Mouse (Mus musculus) midbrain, postnatal 0 days (tissue): ENCODE results near the gene Ndufs5. TPM values are rescaled to one million over a fixed set of nuclear protein-coding genes. Genes with fewer than 3 reads are reported as not detected.

ENCODE experiments used
- ATAC-seq: fragments of 200-750 bp; cut with Nextera tagmentation; 2 replicates; pipeline ENCODE4 v1.8.0; 2017; ENCODE audit warnings: moderate number of reproducible peaks, mild to moderate bottlenecking, moderate TSS enrichment, moderate library complexity; ENCODE audit not compliant: low FRiP score
- DNase-seq: peaks from one replicate; pipeline ENCODE4 v3.0.0-alpha.2; 2015; ENCODE audit warnings: low spot score
- H3K27ac ChIP-seq: fragments of 300-500 bp; sonication (generic); 2 replicates; pipeline ENCODE4 v1.5.1; 2014; ENCODE audit warnings: low read depth, mild to moderate bottlenecking, low read length, mixed read lengths
- H3K27me3 ChIP-seq: fragments of 300-500 bp; sonication (generic); 2 replicates; pipeline ENCODE4 v1.6.1; 2014; ENCODE audit warnings: low read length, control low read depth, mixed read lengths; ENCODE audit not compliant: insufficient read depth
- H3K36me3 ChIP-seq: fragments of 300-500 bp; sonication (generic); 2 replicates; pipeline ENCODE4 v1.6.1; 2014; ENCODE audit warnings: low read length, control low read depth, mixed read lengths; ENCODE audit not compliant: insufficient read depth
- H3K4me1 ChIP-seq: fragments of 300-500 bp; sonication (generic); 2 replicates; pipeline ENCODE4 v1.6.1; 2014; ENCODE audit warnings: mild to moderate bottlenecking, control low read depth, antibody characterized with exemption, low read length, mixed read lengths; ENCODE audit not compliant: insufficient read depth
- H3K4me2 ChIP-seq: fragments of 300-500 bp; sonication (generic); 2 replicates; pipeline ENCODE4 v1.6.1; 2014; ENCODE audit warnings: low read depth, mild to moderate bottlenecking, low read length, mixed read lengths; ENCODE audit not compliant: poor library complexity, severe bottlenecking
- H3K4me3 ChIP-seq: fragments of 300-500 bp; sonication (generic); 2 replicates; pipeline ENCODE4 v1.5.1; 2014; ENCODE audit warnings: low read depth, mild to moderate bottlenecking, low read length, moderate library complexity
- H3K9ac ChIP-seq: fragments of 300-500 bp; sonication (generic); replicated peaks from 2 replicates; pipeline ENCODE4 v1.6.1; 2014; ENCODE audit warnings: mild to moderate bottlenecking, low read length, moderate library complexity, mixed read lengths; ENCODE audit not compliant: poor library complexity, severe bottlenecking
- H3K9me3 ChIP-seq: fragments of 300-500 bp; sonication (generic); 2 replicates; pipeline ENCODE4 v1.6.1; 2016; ENCODE audit warnings: low read length, control low read depth
- CTCF ChIP-seq: IDR thresholded peaks from 2 replicates; pipeline ENCODE4 v1.5.1; 2016; ENCODE audit warnings: antibody characterized with exemption, mild to moderate bottlenecking
- WGBS: fragments of 180-500 bp; shearing (Covaris S2); extraction: QIAGEN DNeasy Blood & Tissue Kit; methylation state at CpG from one replicate; pipeline ENCODE4 v1.1.7; 2014; 5-methylcytosine and 5-hydroxymethylcytosine counted together
- polyA plus RNA-seq: library from polyadenylated mRNA; unstranded; fragments of >200 nt; fragmentation: Nextera tagmentation; extraction: Ambion mirVana; gene quantifications from 2 replicates; pipeline ENCODE4 v1.2.1, GENCODE M21; 2015
- total RNA-seq: library from RNA; depleted of rRNA; stranded (reverse); fragments of >200 nt; gene quantifications from 2 replicates; pipeline ENCODE4 v1.2.3, GENCODE M21; 2014

Gene Ndufs5
- total and polyA plus RNA-seq, 2 experiments from 2014 or later = 141 to 588 TPM

DNA sequence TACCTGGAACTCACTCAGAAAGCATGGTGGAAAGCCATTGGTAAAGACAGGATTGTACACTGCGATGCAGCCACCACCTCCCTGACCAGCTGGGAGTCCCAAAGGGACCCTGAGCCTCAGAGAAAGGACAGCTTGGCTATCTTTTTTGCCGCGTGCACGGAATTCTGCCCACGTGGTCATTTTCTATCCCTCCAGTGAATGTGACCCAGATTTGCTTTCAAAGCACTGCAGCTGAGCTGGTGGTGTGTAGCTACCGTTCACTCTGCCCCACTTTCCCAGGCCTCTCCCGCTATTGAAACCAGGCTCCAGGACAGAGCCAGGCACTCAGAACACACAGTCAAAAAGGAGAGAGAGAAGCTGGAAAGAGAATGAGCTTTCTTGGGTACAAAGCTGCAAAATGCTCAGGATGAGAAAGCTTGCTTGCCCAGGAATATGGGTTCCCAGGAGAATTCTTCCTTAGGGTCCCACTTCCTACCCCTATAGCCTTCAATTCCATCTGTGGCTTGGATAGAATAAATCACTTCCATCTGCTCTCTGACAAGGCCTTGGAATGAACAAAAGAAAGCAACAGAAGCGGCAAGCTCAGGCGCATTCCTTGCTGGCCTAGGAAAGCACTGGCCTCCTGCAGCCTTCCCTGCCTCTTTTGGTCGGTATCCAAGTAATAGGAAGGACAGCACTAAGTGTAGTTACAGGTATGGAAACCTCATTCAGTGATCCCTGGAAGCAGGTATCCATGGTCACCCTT lies 40.8 kb downstream of the Ndufs5 start:
- Histone ChIP-seq H3K9ac (peak overlapping the region; percentile 24; the same call in 1 of the 2 replicates), H3K4me1 (0 out of 2 replicates have a peak, but pooled peaks cover 6% of the 10 kb centered on the region), H3K36me3 (peaks cover 10% of the 10 kb centered on the region), H3K4me3 (no peak overlapping the region), H3K27me3 (no peaks in the 10 kb centered on the region), H3K4me2 (0 out of 2 replicates have a peak overlapping the region, but pooled peaks have one; percentile 12), H3K9me3 (no peaks in the 10 kb centered on the region), H3K27ac (peak overlapping the region; percentile 79)
- peak; percentile 75 for DNase-seq
- WGBS = 16% methylated on average over 10 of the region's 10 CpGs
- peak; percentile 83; the same call in 1 of the 2 replicates for ATAC-seq
- no peak for TF ChIP-seq CTCF

DNA sequence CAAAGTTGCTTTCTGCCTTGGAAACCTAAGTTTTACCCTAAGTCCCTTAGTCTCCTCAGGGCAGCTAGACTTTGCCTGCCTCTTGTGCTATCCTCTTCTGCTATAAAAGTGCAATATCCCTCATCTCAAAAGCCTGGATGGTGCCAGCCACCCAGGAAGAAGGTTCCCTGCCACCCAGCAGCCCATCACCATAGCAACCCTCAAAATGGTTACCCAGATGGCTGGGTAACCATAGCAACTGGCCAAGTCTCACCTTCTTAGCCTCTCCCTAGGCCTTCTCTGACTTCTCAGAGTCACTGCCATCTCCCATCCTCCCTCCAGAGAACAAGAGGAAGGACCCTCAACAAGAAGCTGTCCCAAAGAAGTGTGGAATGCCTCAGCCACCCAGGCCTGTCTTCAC lies 47.4 kb downstream of the Ndufs5 start:
- Histone ChIP-seq H3K9ac (no peak overlapping the region), H3K27ac (no peak overlapping the region; the same call in 1 of the 2 replicates), H3K9me3 (no peaks in the 10 kb centered on the region), H3K36me3 (peaks cover 10% of the 10 kb centered on the region; the same call in 1 of the 2 replicates), H3K27me3 (no peaks in the 10 kb centered on the region), H3K4me2 (0 out of 2 replicates have a peak overlapping the region, but pooled peaks have one; percentile 9), H3K4me1 (peaks cover 14% of the 10 kb centered on the region), H3K4me3 (no peak overlapping the region)
- no peak for TF ChIP-seq CTCF
- peak; percentile 69 for DNase-seq
- ATAC-seq = 0 out of 2 replicates have a peak, but pooled peaks have one; percentile 18

DNA sequence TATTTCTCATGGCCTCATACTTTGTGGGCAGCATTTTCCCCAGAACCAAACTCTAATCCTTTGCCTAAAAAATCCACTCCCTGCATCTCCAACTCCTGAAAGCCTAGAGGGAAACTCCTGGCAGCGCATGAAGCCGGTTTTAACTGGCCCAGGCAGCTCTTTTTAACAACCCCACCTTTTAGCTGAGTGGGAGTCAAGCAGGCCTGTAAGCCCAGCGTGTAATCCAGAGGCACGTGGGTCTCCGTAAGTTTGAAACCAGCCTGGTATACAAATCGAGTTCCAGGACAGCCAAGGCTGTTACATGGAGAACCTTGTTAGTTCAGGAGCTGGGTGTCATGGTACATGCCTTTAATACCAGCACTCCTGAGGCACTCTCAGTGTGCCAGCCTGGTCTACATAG lies 48.3 kb downstream of the Ndufs5 start:
- DNase-seq (no peak), ATAC-seq (no peak)
- Histone ChIP-seq H3K4me2 (no peak overlapping the region), H3K27ac (no peak overlapping the region), H3K9ac (no peak overlapping the region), H3K27me3 (no peaks in the 10 kb centered on the region), H3K9me3 (no peaks in the 10 kb centered on the region), H3K4me1 (peaks cover 17% of the 10 kb centered on the region), H3K36me3 (peaks cover 13% of the 10 kb centered on the region; the same call in 1 of the 2 replicates), H3K4me3 (no peak overlapping the region)
- 50% methylated on average over 6 of the region's 6 CpGs for WGBS
- TF ChIP-seq CTCF = no peak

DNA sequence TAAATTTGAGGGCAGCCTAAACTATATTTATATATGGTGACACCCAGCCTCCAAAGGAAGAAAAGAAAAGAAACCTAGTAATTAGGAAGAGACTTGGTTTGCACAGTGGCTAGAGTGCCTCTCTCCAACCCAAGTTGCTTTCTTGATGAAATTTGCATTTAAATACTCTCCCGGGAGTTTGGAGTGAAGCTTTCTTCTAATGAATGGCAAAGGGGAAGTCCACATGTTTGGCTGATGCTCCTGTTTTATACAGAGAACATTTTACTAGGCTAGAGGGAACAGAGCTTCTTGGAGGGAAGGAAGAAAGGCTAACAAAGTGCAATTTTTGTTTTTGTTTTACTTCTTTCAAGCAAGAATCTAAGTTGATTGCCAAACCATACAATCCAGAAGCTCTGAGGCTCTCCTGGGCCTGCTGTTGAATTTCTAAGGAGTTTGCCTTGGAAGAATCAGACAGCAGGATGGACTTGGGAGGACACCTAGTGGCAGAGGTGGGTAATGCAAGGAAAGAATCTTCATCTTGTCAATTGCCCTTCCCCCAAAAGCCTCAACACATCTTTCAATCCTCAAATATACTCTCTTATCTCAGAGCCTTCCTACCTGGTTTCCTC lies 50.6 kb downstream of the Ndufs5 start:
- Histone ChIP-seq H3K36me3 (peaks cover 9% of the 10 kb centered on the region; the same call in 1 of the 2 replicates), H3K27ac (peak overlapping the region; percentile 62), H3K27me3 (no peaks in the 10 kb centered on the region), H3K4me1 (peaks cover 22% of the 10 kb centered on the region), H3K9me3 (no peaks in the 10 kb centered on the region), H3K4me2 (no peak overlapping the region), H3K4me3 (no peak overlapping the region), H3K9ac (no peak overlapping the region)
- 8% methylated on average over 1 of the region's 1 CpGs for WGBS
- TF ChIP-seq CTCF = peak; percentile 99
- ATAC-seq (no peak), DNase-seq (peak; percentile 93)

DNA sequence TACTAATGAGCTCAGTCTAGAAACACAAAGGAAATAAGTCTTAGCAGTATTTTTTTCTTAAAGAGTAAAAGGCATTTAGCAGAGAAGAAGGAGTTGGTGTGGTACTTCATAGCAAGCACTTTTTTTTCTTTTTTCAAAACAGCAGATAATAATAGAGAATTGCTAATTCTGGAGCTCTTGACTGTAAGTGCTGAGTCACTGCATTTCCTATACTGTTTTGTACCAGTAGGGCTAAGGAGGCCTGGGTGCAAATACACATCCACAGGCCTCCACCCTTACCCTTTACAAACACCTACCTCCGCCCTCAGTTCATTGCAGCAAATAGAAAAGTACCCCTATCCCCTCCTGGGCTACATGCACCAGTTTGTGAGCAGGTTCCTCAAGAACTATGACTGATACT lies 51.5 kb downstream of the Ndufs5 start:
- Histone ChIP-seq H3K36me3 (peaks cover 9% of the 10 kb centered on the region; the same call in 1 of the 2 replicates), H3K4me3 (no peak overlapping the region), H3K27ac (peak overlapping the region; percentile 62; the same call in 1 of the 2 replicates), H3K4me2 (no peak overlapping the region), H3K27me3 (no peaks in the 10 kb centered on the region), H3K9ac (no peak overlapping the region), H3K9me3 (no peaks in the 10 kb centered on the region), H3K4me1 (peaks cover 22% of the 10 kb centered on the region)
- ATAC-seq = no peak
- 84% methylated on average over 1 of the region's 1 CpGs for WGBS
- no peak for TF ChIP-seq CTCF
- DNase-seq = no peak
